ENCODE assay signal across 12 mouse cellular contexts in the genomic region with DNA sequence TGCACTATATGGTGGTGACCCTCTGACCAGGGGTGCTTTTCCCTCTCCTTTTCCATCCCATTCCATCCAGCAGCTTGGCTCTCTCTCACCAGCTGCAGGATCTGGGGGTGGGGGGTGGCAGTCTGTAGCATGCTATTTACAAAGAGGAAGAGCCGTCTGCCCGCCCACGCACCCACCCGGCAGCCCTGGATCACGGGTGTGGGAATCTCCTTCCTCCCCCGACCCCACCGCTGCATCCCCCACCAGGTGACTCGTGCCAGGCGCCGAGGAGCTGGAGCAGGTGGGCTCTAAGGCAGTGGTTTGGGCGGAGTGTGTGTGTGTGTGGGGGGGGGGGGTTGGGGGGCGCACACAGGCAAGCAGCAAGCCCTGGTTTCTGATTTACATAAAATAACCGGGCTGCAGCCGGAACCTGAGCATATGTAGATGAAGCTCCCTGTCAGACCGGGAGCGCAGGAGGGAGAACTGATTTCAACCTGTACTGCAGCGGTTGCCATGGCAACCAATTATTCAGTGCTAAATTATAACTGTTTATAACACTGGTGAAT. TPM values are rescaled to one million over a fixed set of nuclear protein-coding genes. Genes with fewer than 3 reads are reported as not detected.
DNase-seq lines count a peak whose midpoint lies in the region; ATAC-seq and TF ChIP-seq lines count a peak whose summit lies in the region.
"Had no signal": no experiment of that assay in that cellular context is flagged by ENCODE, and none has a peak within 500 bp of the region (broad histone marks: within the 10 kb centered on the region; RNA-seq: fewer than 3 reads in every experiment).

No protein-coding gene starts in this region.

- peak overlapping the region; percentile 23; the same call in 1 of the 2 replicates for H3K4me3 ChIP-seq in layer of hippocampus, adult 2 months
- H3K4me3 ChIP-seq in forebrain, embryonic 16.5 days (replicated peaks; ENCODE audit: low read length): peak overlapping the region; percentile 35
- H3K4me3 ChIP-seq in liver, postnatal 0 days (ENCODE audit: low read depth, low read length): no peak overlapping the region
- H3K4me3 ChIP-seq: kidney, embryonic 15.5 days; megakaryocyte, embryonic 14.5 days had no signal

- peaks cover 31% of the 10 kb centered on the region for H3K4me1 ChIP-seq in forebrain, embryonic 16.5 days (replicated peaks; ENCODE audit: control insufficient read depth, insufficient read depth, low read length)
- peaks cover 7% of the 10 kb centered on the region for H3K4me1 ChIP-seq in liver, postnatal 0 days (ENCODE audit: insufficient read depth)

- no peak for TF ChIP-seq CTCF in layer of hippocampus, adult 2 months (conservative IDR thresholded peaks at IDR 0.05)
- no peak for TF ChIP-seq CTCF in liver, postnatal 0 days (IDR thresholded peaks at IDR 0.05; ENCODE audit: low read depth)

- DNase-seq in layer of hippocampus, adult 2 months (ENCODE audit: low spot score in 2 of 2): peak; percentile 57 to 80
- no peak for DNase-seq in layer of hippocampus, adult 9-10 months (ENCODE audit: low spot score)
- DNase-seq in left cerebral cortex, adult 18-20 months (ENCODE audit: low spot score in 2 of 2): peak; percentile 68 to 80
- peak; percentile 80 for DNase-seq in right cerebral cortex, postnatal 14 days
- no peak for DNase-seq in liver, postnatal 0 days
- no peak for DNase-seq in gastrocnemius, adult 18-20 months (ENCODE audit: low spot score)
- DNase-seq in thymus, postnatal 36 days: no peak
- DNase-seq: cerebellum, adult 11-12 months; thymus, adult 18-20 months had no signal

- H3K27ac ChIP-seq in layer of hippocampus, adult 2 months: peak overlapping the region; percentile 83
- peak overlapping the region; percentile 95 for H3K27ac ChIP-seq in forebrain, embryonic 16.5 days (ENCODE audit: low read length)
- H3K27ac ChIP-seq in liver, postnatal 0 days (ENCODE audit: low read depth): no peak overlapping the region
- H3K27ac ChIP-seq: kidney, embryonic 15.5 days had no signal

- H3K9ac ChIP-seq in forebrain, embryonic 16.5 days (replicated peaks; ENCODE audit: low read depth, low read length): peak overlapping the region; percentile 50
- no peak overlapping the region for H3K9ac ChIP-seq in liver, postnatal 0 days (replicated peaks)
- H3K9ac ChIP-seq: kidney, embryonic 15.5 days had no signal

- no peaks in the 10 kb centered on the region for H3K27me3 ChIP-seq in forebrain, embryonic 16.5 days (replicated peaks; ENCODE audit: control insufficient read depth, insufficient read depth, low read length)
- H3K27me3 ChIP-seq in liver, postnatal 0 days (ENCODE audit: insufficient read depth, low read length): peaks cover 27% of the 10 kb centered on the region; the same call in 1 of the 2 replicates

- ATAC-seq in forebrain, embryonic 16.5 days: peak; percentile 79
- ATAC-seq in liver, postnatal 0 days: no peak

- TF ChIP-seq EP300 in liver, postnatal 0 days (IDR thresholded peaks at IDR 0.05; ENCODE audit: low read depth): no peak

- H3K36me3 ChIP-seq in forebrain, embryonic 16.5 days (ENCODE audit: control insufficient read depth, insufficient read depth): no peaks in the 10 kb centered on the region
- H3K36me3 ChIP-seq in liver, postnatal 0 days (replicated peaks; ENCODE audit: insufficient read depth, low read length): no peaks in the 10 kb centered on the region
- H3K36me3 ChIP-seq: kidney, embryonic 15.5 days had no signal

- no peaks in the 10 kb centered on the region for H3K9me3 ChIP-seq in forebrain, embryonic 16.5 days (ENCODE audit: control insufficient read depth, low read length)
- no peaks in the 10 kb centered on the region for H3K9me3 ChIP-seq in liver, postnatal 0 days (ENCODE audit: low read length)
- H3K9me3 ChIP-seq: kidney, embryonic 15.5 days; megakaryocyte, embryonic 14.5 days had no signal

- 7% methylated on average over 16 of the region's 17 CpGs for WGBS in forebrain, embryonic 16.5 days
- 6% methylated on average over 17 of the region's 17 CpGs for WGBS in liver, postnatal 0 days (ENCODE audit: insufficient replicate concordance)

- peak overlapping the region; percentile 55 for H3K4me2 ChIP-seq in forebrain, embryonic 16.5 days (ENCODE audit: low read length)
- no peak overlapping the region for H3K4me2 ChIP-seq in liver, postnatal 0 days (ENCODE audit: low read depth, low read length)
- H3K4me2 ChIP-seq: kidney, embryonic 15.5 days had no signal

RNA-seq across cellular contexts. Expression of a gene that starts 11.5 kb away (rescaled TPM):
- 100 to 1,000 TPM; 118 to 121 TPM for total RNA-seq in layer of hippocampus, adult 2 months (2021)
- polyA plus RNA-seq in forebrain, embryonic 16.5 days (2015; fragmentation: Nextera tagmentation; extraction: Ambion mirVana): 26.4 and 33.5 TPM in 2 replicates
- total RNA-seq in left cerebral cortex, adult 18-20 months (2021): 100 to 1,000 TPM; 172 to 179 TPM
- polyA plus RNA-seq in liver, postnatal 0 days (2015; fragmentation: Nextera tagmentation; extraction: Ambion mirVana): 0.38 TPM in 1 of 2 replicates, not detected in the other
- total RNA-seq in gastrocnemius, adult 18-20 months (2021): under 1 TPM in 1 of 2 experiments, not detected in 1; 0.12 TPM

RNA-seq across cellular contexts. Expression of a gene that starts 24.4 kb away (rescaled TPM):
- 100 to 1,000 TPM; 186 to 202 TPM for total RNA-seq in layer of hippocampus, adult 2 months (2021)
- polyA plus RNA-seq in forebrain, embryonic 16.5 days (2015; fragmentation: Nextera tagmentation; extraction: Ambion mirVana): 173 and 196 TPM in 2 replicates
- 100 to 1,000 TPM; 162 to 191 TPM for total RNA-seq in left cerebral cortex, adult 18-20 months (2021)
- 207 and 213 TPM in 2 replicates for polyA plus RNA-seq in liver, postnatal 0 days (2015; fragmentation: Nextera tagmentation; extraction: Ambion mirVana)
- 100 to 1,000 TPM; 249 to 251 TPM for total RNA-seq in gastrocnemius, adult 18-20 months (2021)

RNA-seq across cellular contexts. Expression of a gene that starts 31.1 kb away (rescaled TPM):
- total RNA-seq in layer of hippocampus, adult 2 months (2021): 1 to 10 TPM; 6.5 to 7.7 TPM
- polyA plus RNA-seq in forebrain, embryonic 16.5 days (2015; fragmentation: Nextera tagmentation; extraction: Ambion mirVana): 2.4 and 4.0 TPM in 2 replicates
- total RNA-seq in left cerebral cortex, adult 18-20 months (2021): 10 to 100 TPM; 18.9 to 20.8 TPM
- 0.13 TPM in 1 of 2 replicates, not detected in the other for polyA plus RNA-seq in liver, postnatal 0 days (2015; fragmentation: Nextera tagmentation; extraction: Ambion mirVana)
- total RNA-seq in gastrocnemius, adult 18-20 months (2021): not detected

RNA-seq across cellular contexts. Expression of a gene that starts 52.9 kb away (rescaled TPM):
- total RNA-seq in layer of hippocampus, adult 2 months (2021): 10 to 100 TPM; 42.3 to 43.0 TPM
- polyA plus RNA-seq in forebrain, embryonic 16.5 days (2015; fragmentation: Nextera tagmentation; extraction: Ambion mirVana): 20.7 and 21.3 TPM in 2 replicates
- total RNA-seq in left cerebral cortex, adult 18-20 months (2021): 10 to 100 TPM; 49.8 to 58.4 TPM
- polyA plus RNA-seq in liver, postnatal 0 days (2015; fragmentation: Nextera tagmentation; extraction: Ambion mirVana): 5.9 and 6.9 TPM in 2 replicates
- 10 to 100 TPM; 19.8 to 19.9 TPM for total RNA-seq in gastrocnemius, adult 18-20 months (2021)

RNA-seq across cellular contexts. Expression of a gene that starts 58.4 kb away (rescaled TPM):
- total RNA-seq in layer of hippocampus, adult 2 months (2021): not detected
- not detected in 2 replicates for polyA plus RNA-seq in forebrain, embryonic 16.5 days (2015; fragmentation: Nextera tagmentation; extraction: Ambion mirVana)
- total RNA-seq in left cerebral cortex, adult 18-20 months (2021): not detected
- polyA plus RNA-seq in liver, postnatal 0 days (2015; fragmentation: Nextera tagmentation; extraction: Ambion mirVana): not detected in 2 replicates
- total RNA-seq in gastrocnemius, adult 18-20 months (2021): not detected
- polyA plus RNA-seq: kidney, embryonic 15.5 days had no signal

Comparison
In these comparisons a context has a peak if more than half of its experiments do, and no peak if none do; other contexts are left out.
1. DNase-seq: peak in layer of hippocampus, adult 2 months (2 of 2), left cerebral cortex, adult 18-20 months (2 of 2) and right cerebral cortex, postnatal 14 days (single experiment); none in layer of hippocampus, adult 9-10 months (single experiment), liver, postnatal 0 days (single experiment), gastrocnemius, adult 18-20 months (single experiment) and thymus, postnatal 36 days (0 of 2).
2. RNA of a gene that starts 11.5 kb away (total RNA-seq): 172 to 179 TPM in left cerebral cortex, adult 18-20 months and 118 to 121 TPM in layer of hippocampus, adult 2 months; 0.12 TPM in gastrocnemius, adult 18-20 months; every median in the first group is over 100 times any median in the second.
3. RNA of a gene that starts 31.1 kb away (total RNA-seq): 18.9 to 20.8 TPM in left cerebral cortex, adult 18-20 months and 6.5 to 7.7 TPM in layer of hippocampus, adult 2 months; not detected in gastrocnemius, adult 18-20 months; every median in the first group is over 4 times any median in the second.